Mouse (Mus musculus) embryonic facial prominence, embryonic 14.5 days (tissue): ENCODE data around the gene Fibcd1. TPM values are rescaled to one million over a fixed set of nuclear protein-coding genes. Genes with fewer than 3 reads are reported as not detected.

Source experiments
- polyA plus RNA-seq: library from polyadenylated mRNA; unstranded; fragments of >200 nt; fragmentation: Nextera tagmentation; extraction: Ambion mirVana; gene quantifications from 2 replicates; pipeline ENCODE4 v1.2.1, GENCODE M21; 2014

Fibcd1 gene
- polyA plus RNA-seq, 1 experiment from 2014 or later, result 0.19 TPM

Other genes with a start within 250 kb of the Fibcd1 start
- gene Prdm12, start 206.0 kb downstream of the Fibcd1 start, polyA plus RNA-seq, result 2.6 TPM in 2 replicates
- gene Exosc2, start 175.3 kb downstream of the Fibcd1 start, polyA plus RNA-seq, result 36.8 and 44.2 TPM in 2 replicates
- gene Abl1, start 157.6 kb downstream of the Fibcd1 start, polyA plus RNA-seq, result 47.8 and 48.9 TPM in 2 replicates
- gene Qrfp, start 35.4 kb downstream of the Fibcd1 start, polyA plus RNA-seq, result 0.10 and 0.22 TPM in 2 replicates
- 2.0 and 2.2 TPM in 2 replicates for gene Lamc3, start 41.3 kb upstream of the Fibcd1 start, polyA plus RNA-seq
- 31.2 and 33.9 TPM in 2 replicates for gene Aif1l, start 104.1 kb upstream of the Fibcd1 start, polyA plus RNA-seq
- 61.2 and 66.4 TPM in 2 replicates for gene Nup214, start 128.4 kb upstream of the Fibcd1 start, polyA plus RNA-seq
- gene Fam78a, start 238.9 kb upstream of the Fibcd1 start, polyA plus RNA-seq, result 8.2 and 8.9 TPM in 2 replicates
- gene Plpp7, start 249.5 kb upstream of the Fibcd1 start, polyA plus RNA-seq, result 11.7 and 13.0 TPM in 2 replicates